Mouse (Mus musculus): ENCODE data around the gene Mrpl55.
"Not testable (repeated sequence)": the region's sequence is repeated elsewhere in the genome, so short reads cannot be mapped to it uniquely, and the experiment has no call there.

Gene Mrpl55

GRCm38 (mm10) chr11:59192059-59192386, 10.3 kb upstream of the Mrpl55 start, which contains the start of gene Guk1:
Guk1 (minus strand) TSS chr11:59192212.
- DNase-seq, result no peak

- DNase-seq, result no peak
Measured at GRCm38 (mm10) chr11:59196230-59196629, 6.1 kb upstream of the Mrpl55 start.

GRCm38 (mm10) chr11:59201216-59202002, 877 bp upstream of the Mrpl55 start:
- DNase-seq, result no peak

- peak; percentile 91 to 94 for DNase-seq
Measured at GRCm38 (mm10) chr11:59208153-59208831, 6.0 kb downstream of the Mrpl55 start, which contains the start of gene 2310033P09Rik. 2310033P09Rik (plus strand) TSS chr11:59208321.

GRCm38 (mm10) chr11:59209003-59209441, 6.7 kb downstream of the Mrpl55 start:
- peak; percentile 76 to 82 for DNase-seq

- no peak for DNase-seq
Measured at GRCm38 (mm10) chr11:59209580-59209979, 7.3 kb downstream of the Mrpl55 start.

- no peak for DNase-seq
Measured at GRCm38 (mm10) chr11:59210020-59210419, 7.7 kb downstream of the Mrpl55 start.

- not testable (repeated sequence) for DNase-seq
Measured at GRCm38 (mm10) chr11:59211561-59211960, 9.3 kb downstream of the Mrpl55 start.

GRCm38 (mm10) chr11:59212320-59212719, 10.0 kb downstream of the Mrpl55 start:
- DNase-seq, result not testable (repeated sequence)

GRCm38 (mm10) chr11:59212892-59213494, 10.7 kb downstream of the Mrpl55 start:
- DNase-seq, result peak in 1 of 2 experiments; percentile 36

GRCm38 (mm10) chr11:59216955-59217354, 14.7 kb downstream of the Mrpl55 start:
- no peak for DNase-seq

GRCm38 (mm10) chr11:59218389-59218998, 16.2 kb downstream of the Mrpl55 start:
- peak; percentile 29 to 76 for DNase-seq

- peak; percentile 44 to 72 for DNase-seq
Measured at GRCm38 (mm10) chr11:59219064-59219463, 16.8 kb downstream of the Mrpl55 start.

- DNase-seq, result no peak
Measured at GRCm38 (mm10) chr11:59221604-59222003, 19.3 kb downstream of the Mrpl55 start.

GRCm38 (mm10) chr11:59222306-59222705, 20.0 kb downstream of the Mrpl55 start:
- DNase-seq, result peak; percentile 55 to 69

- no peak for DNase-seq
Measured at GRCm38 (mm10) chr11:59224025-59224424, 21.7 kb downstream of the Mrpl55 start.

- DNase-seq, result no peak
Measured at GRCm38 (mm10) chr11:59224470-59224869, 22.2 kb downstream of the Mrpl55 start.

- no peak for DNase-seq
Measured at GRCm38 (mm10) chr11:59225167-59225566, 22.9 kb downstream of the Mrpl55 start.

- DNase-seq, result peak in 1 of 2 experiments; percentile 13
Measured at GRCm38 (mm10) chr11:59226251-59226650, 24.0 kb downstream of the Mrpl55 start.

GRCm38 (mm10) chr11:59226787-59227603, 24.7 kb downstream of the Mrpl55 start:
- DNase-seq, result peak; percentile 34 to 48

- DNase-seq, result peak in 1 of 2 experiments; percentile 51
Measured at GRCm38 (mm10) chr11:59227604-59228121, 25.4 kb downstream of the Mrpl55 start.

Measured in kidney, postnatal 36 days (tissue).